Comparison of ENCODE assay signal across 9 mouse cellular contexts in genomic region chrX:52864126-52864525, GRCm38 (mm10). TPM values are rescaled to one million over a fixed set of nuclear protein-coding genes. Genes with fewer than 3 reads are reported as not detected.
A peak's percentile ranks its signal among the peaks of the same experiment; 100 is the strongest.
DNase-seq lines count a peak whose midpoint lies in the region; ATAC-seq and TF ChIP-seq lines count a peak whose summit lies in the region.
"Had no signal": no experiment of that assay in that cellular context is flagged by ENCODE, and none has a peak within 500 bp of the region (broad histone marks: within the 10 kb centered on the region; RNA-seq: fewer than 3 reads in every experiment).

No protein-coding gene starts in this region.

- TF ChIP-seq EP300 in heart, adult 2 months (IDR thresholded peaks at IDR 0.05; ENCODE audit: insufficient read depth, low read depth, low read length): no peak

- TF ChIP-seq POLR2A in heart, adult 2 months (IDR thresholded peaks at IDR 0.05; ENCODE audit: insufficient read depth, low read depth, low read length): no peak
- TF ChIP-seq POLR2A in cortical plate, adult 2 months (IDR thresholded peaks at IDR 0.05; ENCODE audit: extremely low read depth, insufficient read depth, low read length): no peak

- H3K27me3 ChIP-seq in heart, adult 2 months (ENCODE audit: control insufficient read depth, insufficient read depth, low read length): no peaks in the 10 kb centered on the region
- H3K27me3 ChIP-seq in heart, embryonic 10.5 days (ENCODE audit: insufficient read depth, poor library complexity, severe bottlenecking): no peaks in the 10 kb centered on the region
- H3K27me3 ChIP-seq: neural tube, embryonic 12.5 days had no signal

- WGBS in heart, adult 2 months: 38% methylated on average over 2 of the region's 2 CpGs
- 46% methylated on average over 2 of the region's 2 CpGs for WGBS in heart, embryonic 10.5 days

- ATAC-seq in erythroid progenitor cell, adult 5-6 weeks (replicated peaks; ENCODE audit: low FRiP score, poor library complexity, severe bottlenecking): no peak

- no peak overlapping the region for H3K4me3 ChIP-seq in heart, adult 2 months
- no peak overlapping the region for H3K4me3 ChIP-seq in heart, embryonic 10.5 days
- no peak overlapping the region for H3K4me3 ChIP-seq in cortical plate, adult 2 months (ENCODE audit: insufficient read depth, low read length)
- H3K4me3 ChIP-seq: neural tube, embryonic 12.5 days had no signal

- TF ChIP-seq CTCF in heart, adult 2 months (IDR thresholded peaks at IDR 0.05): peak; percentile 73
- peak; percentile 43; the same call in 1 of the 2 replicates for TF ChIP-seq CTCF in cortical plate, adult 2 months (IDR thresholded peaks at IDR 0.05; ENCODE audit: extremely low read depth, insufficient read depth, low read length)

- H3K27ac ChIP-seq in heart, adult 2 months: no peak overlapping the region
- H3K27ac ChIP-seq in heart, embryonic 10.5 days: no peak overlapping the region
- no peak overlapping the region for H3K27ac ChIP-seq in cortical plate, adult 2 months (ENCODE audit: insufficient read depth, low read length)
- H3K27ac ChIP-seq: neural tube, embryonic 12.5 days had no signal

- intact Hi-C loops in heart, adult 2 months (cut with DNase I): loop anchor here (2.0 kb wide), 1 partner anchor 65 kb away; no protein-coding TSS in a partner anchor

- no peak for DNase-seq in heart, adult 2 months
- DNase-seq in heart, embryonic 10.5 days (ENCODE audit: low spot score): no peak
- peak; percentile 6 to 7 for DNase-seq in right cerebral cortex, adult 2 months (ENCODE audit: low spot score in 2 of 2)
- no peak for DNase-seq in right cerebral cortex, postnatal 25 days
- DNase-seq in retina, embryonic 14.5 days (ENCODE audit: low spot score): peak; percentile 69
- DNase-seq in gastrocnemius, postnatal 4 days (ENCODE audit: low spot score in 2 of 2): no peak

- H3K9ac ChIP-seq in heart, adult 2 months (ENCODE audit: low read depth, low read length): no peak overlapping the region
- H3K9ac ChIP-seq: neural tube, embryonic 12.5 days had no signal

- no peaks in the 10 kb centered on the region for H3K79me2 ChIP-seq in heart, adult 2 months (replicated peaks; ENCODE audit: control insufficient read depth, insufficient read depth, low read length)

- H3K9me3 ChIP-seq in heart, embryonic 10.5 days: no peaks in the 10 kb centered on the region
- H3K9me3 ChIP-seq: neural tube, embryonic 12.5 days had no signal

- H3K36me3 ChIP-seq in heart, adult 2 months (ENCODE audit: control insufficient read depth, insufficient read depth, low read length): no peaks in the 10 kb centered on the region
- no peaks in the 10 kb centered on the region for H3K36me3 ChIP-seq in heart, embryonic 10.5 days
- H3K36me3 ChIP-seq: neural tube, embryonic 12.5 days had no signal

- H3K4me1 ChIP-seq in heart, adult 2 months (ENCODE audit: control insufficient read depth, insufficient read depth, low read length): no peaks in the 10 kb centered on the region
- no peaks in the 10 kb centered on the region for H3K4me1 ChIP-seq in heart, embryonic 10.5 days
- no peaks in the 10 kb centered on the region for H3K4me1 ChIP-seq in cortical plate, adult 2 months (ENCODE audit: control insufficient read depth, insufficient read depth, low read length)
- H3K4me1 ChIP-seq: neural tube, embryonic 12.5 days had no signal

RNA-seq across cellular contexts. Expression of gene Phf6, which starts 47.9 kb away (rescaled TPM):
- total RNA-seq in heart, adult 2 months (2021): 1 to 10 TPM; 4.6 to 5.1 TPM
- polyA plus RNA-seq in heart, adult 2 months (2012; rRNA removed): 1.0 and 2.9 TPM in 2 replicates
- 27.4 and 36.6 TPM in 2 replicates for polyA plus RNA-seq in heart, embryonic 10.5 days (2016; fragmentation: Nextera tagmentation; extraction: Ambion mirVana)
- polyA plus RNA-seq in cortical plate, adult 2 months (2012; rRNA removed): 11.8 and 12.9 TPM in 2 replicates
- 23.5 and 27.8 TPM in 2 replicates for total RNA-seq in erythroid progenitor cell, adult 5-6 weeks (2015; ENCODE audit: low replicate concordance)
- total RNA-seq in erythroid progenitor cell, adult 5-6 weeks (2017; ENCODE audit: low replicate concordance): 15.2 and 18.9 TPM in 2 replicates
- total RNA-seq in gastrocnemius, postnatal 4 days (2021): 10 to 100 TPM in 1 of 2 experiments, 1 to 10 TPM in 1; 8.9 to 12.7 TPM

Comparison
In these comparisons a context has a peak if more than half of its experiments do, and no peak if none do; other contexts are left out.
1. DNase-seq: peak in right cerebral cortex, adult 2 months (2 of 2) and retina, embryonic 14.5 days (single experiment); none in heart, adult 2 months (0 of 2), heart, embryonic 10.5 days (single experiment), right cerebral cortex, postnatal 25 days (single experiment) and gastrocnemius, postnatal 4 days (0 of 2).